Mouse (Mus musculus): ENCODE results near the gene Srm.

- TF ChIP-seq CTCF (IDR thresholded peaks at IDR 0.05; ENCODE audit: borderline replicate concordance, control insufficient read depth, extremely low read depth, insufficient read depth, low read length, poor library complexity) = no peak
- TF ChIP-seq POLR2A (IDR thresholded peaks at IDR 0.05; ENCODE audit: control insufficient read depth, extremely low read depth, insufficient read depth, low read length, poor library complexity) = no peak
Observed at GRCm38 (mm10) chr4:148613738-148614137, 22.4 kb downstream of the Srm start.

All from thymus, adult 2 months (tissue).